Mouse (Mus musculus) testis, adult 2 months (tissue): ENCODE measurements around the gene Cic.
"Not testable (repeated sequence)": the region's sequence is repeated elsewhere in the genome, so short reads cannot be mapped to it uniquely, and the experiment has no call there.

Experiments used
- CTCF ChIP-seq: fragments of 200-500 bp; IDR thresholded peaks from 2 replicates; pipeline ENCODE4 v1.5.1; 2012; ENCODE audit warnings: low read depth, mild to moderate bottlenecking, inconsistent platforms, low read length, moderate library complexity; ENCODE audit not compliant: control insufficient read depth, insufficient read depth, insufficient replicate concordance
- POLR2A ChIP-seq: fragments of 200-500 bp; IDR thresholded peaks from 2 replicates; pipeline ENCODE4 v1.6.1; 2012; ENCODE audit warnings: low read depth, mild to moderate bottlenecking, inconsistent platforms, low read length, moderate library complexity; ENCODE audit not compliant: control insufficient read depth

GRCm38 (mm10) chr7:25325431-25325830 is 57.9 kb downstream of the Cic start:
- not testable (repeated sequence) for TF ChIP-seq CTCF, POLR2A
